Mouse (Mus musculus): Measurements from ENCODE around the gene Akr1e1. TPM values are rescaled to one million over a fixed set of nuclear protein-coding genes. Genes with fewer than 3 reads are reported as not detected.

Gene Akr1e1
- polyA plus RNA-seq (2014; fragmentation: Illumina TruSeq; extraction: RNeasy Lipid Tissue Mini Kit (QIAGEN cat#74804); ENCODE audit: low read depth, low replicate concordance): 89.1 TPM

GRCm38 (mm10) chr13:4608961-4609409 lies at the start of gene Akr1e1:
TSS of gene Akr1e1 (minus strand) at chr13:4609174.

GRCm38 (mm10) chr13:4573871-4574270 lies 35.1 kb downstream of the Akr1e1 start, which contains the start of gene Akr1c21:
TSS of gene Akr1c21 (plus strand) at chr13:4574075.

Other genes with a start within 250 kb of the Akr1e1 start
- gene Akr1c6, start 174.9 kb downstream of the Akr1e1 start, polyA plus RNA-seq (2014; fragmentation: Illumina TruSeq; extraction: RNeasy Lipid Tissue Mini Kit (QIAGEN cat#74804); ENCODE audit: low read depth, low replicate concordance): 2.0 TPM
- gene Akr1c20, start 85.8 kb downstream of the Akr1e1 start, polyA plus RNA-seq (2014; fragmentation: Illumina TruSeq; extraction: RNeasy Lipid Tissue Mini Kit (QIAGEN cat#74804); ENCODE audit: low read depth, low replicate concordance): 10.9 TPM
- 3,787 TPM for gene Akr1c21, start 35.1 kb downstream of the Akr1e1 start, polyA plus RNA-seq (2014; fragmentation: Illumina TruSeq; extraction: RNeasy Lipid Tissue Mini Kit (QIAGEN cat#74804); ENCODE audit: low read depth, low replicate concordance)